Mouse (Mus musculus): ENCODE results near the gene Tppp. TPM values are rescaled to one million over a fixed set of nuclear protein-coding genes. Genes with fewer than 3 reads are reported as not detected.
"Not testable (repeated sequence)": the region's sequence is repeated elsewhere in the genome, so short reads cannot be mapped to it uniquely, and the experiment has no call there.

Gene Tppp
- polyA plus RNA-seq, 1 experiment = 59.6 TPM

DNA sequence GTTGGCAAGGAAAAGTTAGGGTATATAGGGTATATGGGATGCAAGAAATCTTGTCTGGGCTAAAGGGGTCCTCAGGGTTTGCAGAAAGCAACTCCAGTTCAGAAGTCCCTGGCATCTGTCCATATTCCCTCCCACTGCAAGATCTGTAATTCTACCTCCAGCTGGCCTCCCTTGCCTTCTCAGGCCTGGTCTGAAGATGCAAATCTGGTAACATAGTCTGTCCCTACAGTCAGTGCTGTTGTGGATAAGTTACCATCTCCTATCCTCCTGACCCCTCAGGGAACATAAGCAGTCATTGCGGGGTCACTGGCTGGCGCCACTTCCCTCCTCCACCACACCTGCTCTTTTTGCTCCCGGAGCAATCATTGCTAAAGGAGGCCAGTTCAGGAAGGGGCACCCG lies 6.7 kb downstream of the Tppp start:
- Histone ChIP-seq H3K4me1 (ENCODE audit: control insufficient read depth, insufficient read depth, low read length) (peaks cover 3% of the 10 kb centered on the region), H3K27ac (ENCODE audit: insufficient read depth, low read depth, low read length) (no peak overlapping the region)
- 86% methylated on average over 4 of the region's 4 CpGs for WGBS

DNA sequence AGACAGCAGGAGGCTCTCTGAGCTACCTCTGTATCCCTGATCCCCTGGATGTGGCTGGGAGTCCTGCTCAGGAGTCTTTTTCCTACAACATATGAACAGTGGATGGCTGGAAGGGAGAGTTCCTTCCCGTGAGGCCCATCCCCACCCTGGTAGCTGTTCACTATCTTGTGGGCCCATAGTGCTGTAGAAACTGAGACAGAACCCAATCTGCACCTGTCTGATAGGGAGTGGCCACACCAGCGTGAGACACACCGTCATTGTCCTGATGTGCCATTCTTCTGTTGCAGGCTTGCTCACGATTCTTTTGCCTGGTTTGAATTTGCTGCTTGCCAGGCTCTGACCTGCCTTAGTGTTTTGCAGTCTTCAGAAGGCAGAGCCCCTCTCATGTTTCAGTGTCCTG lies 8.2 kb downstream of the Tppp start:
- TF ChIP-seq CTCF (IDR thresholded peaks at IDR 0.05; ENCODE audit: insufficient read depth, low read depth, low read length) (no peak), POLR2A (IDR thresholded peaks at IDR 0.05; ENCODE audit: insufficient read depth, low read depth, low read length) (no peak)
- WGBS = 81% methylated on average over 4 of the region's 4 CpGs
- Histone ChIP-seq H3K27ac (ENCODE audit: insufficient read depth, low read depth, low read length) (no peak overlapping the region), H3K4me1 (ENCODE audit: control insufficient read depth, insufficient read depth, low read length) (no peaks in the 10 kb centered on the region), H3K4me3 (ENCODE audit: insufficient read depth, low read depth, low read length) (no peak overlapping the region)

More for the DNA sequence above, 6.7 kb downstream of the Tppp start:
- no peak for TF ChIP-seq CTCF (IDR thresholded peaks at IDR 0.05; ENCODE audit: insufficient read depth, low read depth, low read length)
- no peak for TF ChIP-seq POLR2A (IDR thresholded peaks at IDR 0.05; ENCODE audit: insufficient read depth, low read depth, low read length)
- no peak overlapping the region for H3K4me3 ChIP-seq (ENCODE audit: insufficient read depth, low read depth, low read length)

DNA sequence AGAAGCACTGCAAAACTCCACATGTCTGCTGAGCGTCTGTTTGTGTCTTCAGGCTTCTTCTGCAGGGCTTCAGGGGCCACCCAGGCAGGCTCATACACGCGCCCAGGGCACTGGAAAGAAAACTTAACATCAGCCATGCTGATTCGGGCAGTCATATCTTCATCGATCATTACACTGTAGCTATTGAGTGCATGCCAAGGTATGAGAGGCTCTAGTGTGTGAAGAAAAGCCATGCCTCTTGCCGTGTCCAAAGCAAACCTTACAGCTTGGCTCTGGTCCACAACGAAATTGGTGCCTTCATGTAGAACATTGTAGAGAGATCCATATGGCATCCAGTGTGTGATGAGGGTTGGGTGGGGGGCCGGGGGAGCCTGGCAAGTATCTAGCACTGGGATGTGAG lies 9.8 kb downstream of the Tppp start:
- 85% methylated on average over 8 of the region's 8 CpGs for WGBS
- H3K27ac ChIP-seq (ENCODE audit: insufficient read depth, low read depth, low read length); H3K4me1 ChIP-seq (ENCODE audit: control insufficient read depth, insufficient read depth, low read length); H3K4me3 ChIP-seq (ENCODE audit: insufficient read depth, low read depth, low read length): not testable (repeated sequence)

DNA sequence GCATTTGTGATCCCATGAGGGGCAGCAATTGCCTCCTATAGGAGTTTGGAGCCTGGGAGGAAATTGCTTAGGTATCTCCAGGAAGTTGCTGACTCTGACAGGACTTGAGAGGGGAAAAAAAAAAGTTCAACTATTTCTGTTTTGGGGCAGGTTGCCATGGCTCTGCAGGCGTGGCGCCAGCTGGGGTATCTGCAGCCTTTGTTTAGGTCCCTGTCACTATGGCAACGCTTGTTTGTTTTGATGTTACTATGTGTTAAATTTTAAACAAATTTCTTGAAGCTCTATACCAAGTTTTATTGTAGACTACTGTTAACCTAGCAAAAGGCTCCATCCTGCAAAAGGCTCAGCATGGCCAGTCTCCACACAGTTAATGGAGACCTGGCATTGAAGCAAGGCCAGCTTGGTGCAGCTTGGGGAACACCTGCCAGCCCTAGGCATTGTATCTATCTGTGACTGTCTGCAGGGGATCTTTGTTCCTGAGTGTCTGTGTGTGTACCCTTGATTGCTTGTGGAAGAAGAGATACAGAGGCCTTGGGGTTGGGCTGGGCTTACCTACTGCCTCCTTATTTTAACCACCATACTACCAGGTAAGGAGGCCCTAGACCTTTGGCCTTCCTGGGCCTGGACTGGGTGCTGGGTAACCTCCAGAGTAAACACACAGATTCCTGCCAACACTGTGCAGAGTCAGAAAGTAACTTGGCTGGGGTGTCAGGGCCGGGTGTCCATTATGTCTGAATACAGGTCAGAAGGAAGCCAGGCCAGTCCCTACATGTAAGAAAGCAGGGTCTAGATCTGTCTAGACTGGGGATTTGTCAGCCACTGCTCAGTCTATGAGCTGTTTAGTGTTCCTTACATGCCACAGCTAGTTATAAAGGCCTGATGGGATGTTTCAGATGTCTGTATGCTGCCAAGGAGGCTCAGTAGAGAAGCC lies 16.2 kb downstream of the Tppp start:
- Histone ChIP-seq H3K4me3 (ENCODE audit: insufficient read depth, low read depth, low read length) (no peak overlapping the region), H3K4me1 (ENCODE audit: control insufficient read depth, insufficient read depth, low read length) (peaks cover 10% of the 10 kb centered on the region; the same call in 1 of the 2 replicates), H3K27ac (ENCODE audit: insufficient read depth, low read depth, low read length) (no peak overlapping the region)
- no peak for TF ChIP-seq CTCF (IDR thresholded peaks at IDR 0.05; ENCODE audit: insufficient read depth, low read depth, low read length)
- no peak for TF ChIP-seq POLR2A (IDR thresholded peaks at IDR 0.05; ENCODE audit: insufficient read depth, low read depth, low read length)
- 40% methylated on average over 4 of the region's 4 CpGs for WGBS

DNA sequence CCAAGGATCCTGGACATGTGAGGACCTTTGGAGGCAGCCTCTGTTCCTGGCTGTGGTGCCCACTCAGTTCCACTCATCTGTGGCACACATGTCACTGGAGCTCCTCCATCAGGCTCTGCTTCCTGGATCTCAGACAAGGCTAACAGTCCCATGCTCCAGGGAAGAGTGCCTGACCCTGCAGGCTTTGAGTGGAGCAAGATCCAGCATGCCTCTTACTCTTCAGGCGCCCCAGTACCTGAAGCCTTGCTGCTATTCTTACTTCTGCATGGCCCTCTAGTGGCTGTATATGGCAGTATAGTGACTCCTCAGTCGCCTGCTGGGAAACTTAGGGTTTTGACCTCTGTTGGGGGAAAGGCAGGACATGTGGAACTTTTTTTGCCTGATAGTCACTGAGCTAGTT lies 17.0 kb downstream of the Tppp start:
- TF ChIP-seq POLR2A (IDR thresholded peaks at IDR 0.05; ENCODE audit: insufficient read depth, low read depth, low read length) = no peak
- no peak for TF ChIP-seq CTCF (IDR thresholded peaks at IDR 0.05; ENCODE audit: insufficient read depth, low read depth, low read length)
- H3K4me1 ChIP-seq (ENCODE audit: control insufficient read depth, insufficient read depth, low read length) = peaks cover 10% of the 10 kb centered on the region; the same call in 1 of the 2 replicates
- WGBS = 30% methylated on average over 2 of the region's 2 CpGs
- no peak overlapping the region for H3K4me3 ChIP-seq (ENCODE audit: insufficient read depth, low read depth, low read length)
- no peak overlapping the region for H3K27ac ChIP-seq (ENCODE audit: insufficient read depth, low read depth, low read length)

DNA sequence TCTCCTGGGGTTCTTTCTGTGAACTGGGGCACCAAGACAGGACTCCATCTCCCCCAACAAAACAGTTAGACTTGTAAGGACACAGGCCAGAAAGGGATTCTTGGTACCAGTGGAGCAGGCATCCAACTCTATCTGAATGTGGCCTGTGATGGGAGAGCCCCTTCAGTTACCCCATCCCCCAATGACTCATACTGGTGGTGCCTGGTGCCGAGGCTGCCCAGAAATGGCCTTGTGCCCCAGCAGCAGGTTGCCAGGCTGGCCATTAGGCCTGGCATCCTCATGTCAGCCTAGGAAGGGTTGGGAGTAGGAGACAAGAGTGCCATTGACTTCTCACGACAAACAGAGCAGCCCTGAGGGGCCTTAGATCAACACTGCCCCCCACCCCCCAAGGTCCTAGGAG lies 18.9 kb downstream of the Tppp start:
- TF ChIP-seq POLR2A (IDR thresholded peaks at IDR 0.05; ENCODE audit: insufficient read depth, low read depth, low read length) (no peak), CTCF (IDR thresholded peaks at IDR 0.05; ENCODE audit: insufficient read depth, low read depth, low read length) (no peak)
- Histone ChIP-seq H3K4me1 (ENCODE audit: control insufficient read depth, insufficient read depth, low read length) (peaks cover 10% of the 10 kb centered on the region; the same call in 1 of the 2 replicates), H3K27ac (ENCODE audit: insufficient read depth, low read depth, low read length) (no peak overlapping the region), H3K4me3 (ENCODE audit: insufficient read depth, low read depth, low read length) (no peak overlapping the region)
- 81% methylated on average over 2 of the region's 2 CpGs for WGBS

DNA sequence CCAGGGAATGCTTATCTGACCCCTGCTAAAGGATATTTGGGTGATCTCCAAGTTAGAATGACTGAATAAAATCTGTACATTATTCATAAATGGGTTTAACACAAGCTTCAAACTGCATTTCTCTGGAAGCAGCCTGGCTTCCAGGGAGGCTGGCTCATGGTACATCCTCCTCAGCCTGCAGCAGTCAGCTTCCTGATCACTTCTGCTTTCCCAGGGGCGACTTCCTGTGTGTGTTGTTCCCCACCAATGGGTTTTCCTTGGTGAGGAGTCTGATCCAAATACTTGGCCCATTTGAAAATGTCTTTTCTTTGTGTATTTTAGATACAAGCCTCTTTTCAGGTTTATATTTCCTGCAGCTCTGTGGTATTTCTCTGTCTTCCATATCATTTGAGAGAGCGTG lies 19.8 kb downstream of the Tppp start:
- 81% methylated on average over 2 of the region's 2 CpGs for WGBS
- Histone ChIP-seq H3K4me3 (ENCODE audit: insufficient read depth, low read depth, low read length) (no peak overlapping the region), H3K27ac (ENCODE audit: insufficient read depth, low read depth, low read length) (no peak overlapping the region), H3K4me1 (ENCODE audit: control insufficient read depth, insufficient read depth, low read length) (peaks cover 10% of the 10 kb centered on the region; the same call in 1 of the 2 replicates)
- no peak for TF ChIP-seq CTCF (IDR thresholded peaks at IDR 0.05; ENCODE audit: insufficient read depth, low read depth, low read length)
- no peak for TF ChIP-seq POLR2A (IDR thresholded peaks at IDR 0.05; ENCODE audit: insufficient read depth, low read depth, low read length)

DNA sequence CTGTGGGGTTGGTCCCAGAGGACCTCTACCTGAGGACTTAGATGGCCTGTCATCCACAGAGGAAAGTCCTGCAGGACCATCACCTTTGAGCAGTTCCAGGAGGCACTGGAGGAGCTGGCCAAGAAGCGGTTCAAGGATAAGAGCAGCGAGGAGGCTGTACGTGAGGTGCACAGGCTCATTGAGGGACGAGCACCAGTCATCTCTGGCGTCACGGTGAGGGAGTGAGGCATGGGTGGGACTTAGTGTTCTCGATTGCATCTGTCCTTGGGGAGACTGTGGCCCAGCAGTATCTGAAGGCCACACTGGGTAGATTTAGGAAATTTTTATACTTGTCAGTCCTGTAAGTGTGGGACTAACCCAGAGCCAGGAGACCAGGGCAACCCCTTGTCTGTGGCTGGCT lies 21.5 kb downstream of the Tppp start:
- TF ChIP-seq CTCF (IDR thresholded peaks at IDR 0.05; ENCODE audit: insufficient read depth, low read depth, low read length) (no peak), POLR2A (IDR thresholded peaks at IDR 0.05; ENCODE audit: insufficient read depth, low read depth, low read length) (no peak)
- Histone ChIP-seq H3K4me3 (ENCODE audit: insufficient read depth, low read depth, low read length) (no peak overlapping the region), H3K27ac (ENCODE audit: insufficient read depth, low read depth, low read length) (no peak overlapping the region), H3K4me1 (ENCODE audit: control insufficient read depth, insufficient read depth, low read length) (no peaks in the 10 kb centered on the region)
- 86% methylated on average over 7 of the region's 7 CpGs for WGBS

DNA sequence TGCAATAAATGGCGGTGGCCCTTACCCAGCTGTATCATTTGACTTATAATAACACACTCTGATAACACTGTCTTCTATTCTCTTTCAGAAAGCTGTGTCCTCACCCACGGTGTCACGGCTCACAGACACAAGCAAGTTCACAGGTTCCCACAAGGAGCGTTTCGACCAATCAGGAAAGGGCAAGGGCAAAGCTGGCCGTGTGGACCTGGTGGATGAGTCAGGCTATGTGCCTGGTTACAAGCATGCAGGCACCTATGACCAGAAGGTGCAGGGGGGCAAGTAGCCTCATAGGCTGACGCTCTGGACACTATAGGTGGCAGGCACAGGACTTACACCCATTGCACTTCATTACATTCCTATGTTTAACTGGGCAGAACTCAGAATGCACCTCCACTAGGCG lies 21.9 kb downstream of the Tppp start:
- Histone ChIP-seq H3K4me3 (ENCODE audit: insufficient read depth, low read depth, low read length) (no peak overlapping the region), H3K27ac (ENCODE audit: insufficient read depth, low read depth, low read length) (no peak overlapping the region), H3K4me1 (ENCODE audit: control insufficient read depth, insufficient read depth, low read length) (no peaks in the 10 kb centered on the region)
- 80% methylated on average over 8 of the region's 8 CpGs for WGBS
- TF ChIP-seq POLR2A (IDR thresholded peaks at IDR 0.05; ENCODE audit: insufficient read depth, low read depth, low read length) (no peak), CTCF (IDR thresholded peaks at IDR 0.05; ENCODE audit: insufficient read depth, low read depth, low read length) (no peak)
